Mouse (Mus musculus) skeletal muscle tissue, adult 2 months (tissue): Measurements from ENCODE around the gene Snx25.
A peak's percentile ranks its signal among the peaks of the same experiment; 100 is the strongest.

ENCODE experiments used
- DNase-seq: peaks from one replicate; pipeline ENCODE4 v3.0.0-alpha.2; 2012; ENCODE audit warnings: low read depth, low spot score

The Snx25 gene

DNA sequence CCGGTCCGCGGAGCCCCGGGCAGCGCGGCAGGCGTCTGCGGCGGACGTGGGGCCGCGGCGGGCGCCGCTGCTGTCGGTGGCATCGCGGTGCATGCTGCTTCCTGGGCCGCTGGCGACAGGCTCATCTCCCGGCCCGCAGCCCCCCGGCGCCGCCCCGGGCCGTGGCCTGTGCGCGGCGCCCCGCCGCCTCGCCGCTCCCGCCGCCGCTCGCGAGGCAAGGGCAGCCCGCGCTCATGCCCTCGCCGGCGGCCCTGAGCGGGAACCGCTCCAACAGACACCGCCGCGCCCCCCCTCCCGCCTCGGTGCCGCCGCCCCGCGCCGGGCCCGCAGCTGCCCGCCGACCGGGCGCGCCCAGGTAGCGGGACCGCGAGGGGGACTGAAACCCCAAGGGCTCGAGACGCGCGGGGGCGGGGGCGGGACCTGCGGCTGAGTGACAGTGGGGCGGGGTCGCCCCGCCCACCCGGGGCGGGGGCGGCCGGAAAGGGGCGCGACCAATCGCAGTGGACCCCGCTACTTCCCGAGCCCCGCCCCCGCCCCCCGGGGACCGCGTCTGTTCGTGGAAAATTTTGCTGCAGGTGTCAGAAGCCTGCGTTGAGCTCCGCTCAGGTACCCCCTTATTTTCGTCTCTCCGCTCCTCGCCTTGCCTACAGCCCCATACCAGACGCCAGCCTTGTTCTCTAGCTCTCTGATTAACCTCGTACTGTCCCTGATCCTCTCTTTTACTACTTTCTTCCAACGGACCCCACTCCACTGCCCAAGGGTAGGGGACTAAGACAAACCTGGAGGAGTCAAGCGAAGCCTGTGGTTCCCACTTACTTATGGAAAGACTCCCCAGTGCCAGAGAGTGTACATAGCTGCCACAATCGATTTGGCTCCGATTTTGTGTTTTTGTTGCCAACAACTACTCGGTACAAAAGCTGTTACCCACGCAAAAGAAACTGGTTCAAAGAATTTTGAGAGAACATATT is at the start of gene Snx25:
Gene Snx25, minus strand, starts transcription at position 96 of the 968 bp plus-strand sequence.
- peak; percentile 73 for DNase-seq

DNA sequence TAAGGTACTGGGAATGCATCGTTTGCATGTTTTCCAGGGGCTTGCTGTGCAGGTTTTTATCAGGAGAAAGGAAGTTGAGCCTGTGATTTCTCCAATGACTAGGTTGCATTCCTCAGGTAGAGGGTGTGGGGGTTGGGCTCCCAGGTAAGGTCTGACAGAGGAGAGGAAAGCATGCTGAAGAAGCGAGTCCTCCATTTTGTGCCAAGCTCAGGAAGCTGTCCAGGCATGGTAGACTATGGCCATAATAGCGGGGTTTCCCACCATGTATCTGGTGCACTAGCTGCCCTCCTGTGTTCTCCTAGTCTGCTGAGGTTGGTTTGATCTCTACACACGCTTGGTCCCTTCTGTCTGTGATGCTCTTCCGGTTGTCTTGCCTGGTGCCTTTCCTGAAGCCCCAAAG is 45.7 kb upstream of the Snx25 start:
- no peak for DNase-seq

DNA sequence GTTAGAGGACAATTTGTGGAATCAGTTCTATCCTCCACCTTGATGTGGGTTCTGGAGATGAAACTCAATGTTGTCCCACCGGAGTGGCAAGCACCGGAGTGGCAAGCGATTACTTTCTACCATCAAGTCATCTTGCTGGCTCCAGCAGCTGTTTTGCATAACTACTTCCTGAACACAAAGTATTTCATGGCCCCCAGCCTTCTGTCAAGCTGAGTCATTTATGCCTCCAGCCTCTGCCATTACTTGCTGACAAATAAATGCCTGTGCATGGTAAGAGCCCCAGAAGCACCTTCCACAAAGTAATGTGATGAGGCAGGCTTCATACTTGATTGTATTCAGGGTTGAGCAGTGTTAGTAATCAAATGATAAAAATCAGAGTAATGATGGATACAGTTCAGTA is 44.9 kb upstream of the Snx25 start:
- no peak for DNase-seq

DNA sequence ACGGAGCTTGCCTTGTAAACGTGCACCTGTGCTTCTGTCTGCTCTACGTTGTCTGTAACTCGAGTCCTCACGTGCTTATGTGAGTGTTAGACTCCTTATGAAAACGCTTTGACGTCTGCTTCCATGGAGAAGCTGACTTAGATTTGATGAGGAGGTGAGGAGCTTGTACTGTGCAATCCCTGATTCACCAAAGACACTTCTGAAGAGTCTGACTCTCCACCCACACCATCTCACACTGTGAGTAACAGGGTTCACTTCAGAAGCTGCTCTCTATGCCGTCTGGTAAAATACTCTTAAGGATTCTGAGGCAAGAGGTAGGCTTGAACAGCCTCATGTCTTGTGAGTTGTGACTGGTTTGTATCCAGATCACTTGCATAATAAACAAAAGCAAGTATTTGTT is 41.1 kb upstream of the Snx25 start:
- DNase-seq = no peak

DNA sequence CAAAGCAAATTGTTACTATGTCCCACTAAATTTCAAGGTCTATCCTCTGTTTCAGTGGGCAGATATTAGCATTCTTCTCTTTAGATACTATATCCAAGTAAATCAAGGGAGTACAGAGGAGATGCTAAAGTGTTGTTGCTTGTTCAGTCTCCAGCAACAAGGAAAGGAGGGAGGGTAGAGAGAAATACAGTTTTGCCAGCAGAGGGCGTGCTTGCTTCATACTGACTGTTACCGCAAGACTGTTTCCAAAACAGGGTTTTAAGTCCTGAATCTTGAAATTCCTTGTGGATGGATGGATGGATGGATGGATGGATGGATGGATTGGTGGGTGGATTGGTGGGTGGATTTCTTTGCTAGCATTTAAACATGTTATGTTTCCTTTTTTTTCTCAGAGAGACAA is 33.4 kb upstream of the Snx25 start:
- no peak for DNase-seq

DNA sequence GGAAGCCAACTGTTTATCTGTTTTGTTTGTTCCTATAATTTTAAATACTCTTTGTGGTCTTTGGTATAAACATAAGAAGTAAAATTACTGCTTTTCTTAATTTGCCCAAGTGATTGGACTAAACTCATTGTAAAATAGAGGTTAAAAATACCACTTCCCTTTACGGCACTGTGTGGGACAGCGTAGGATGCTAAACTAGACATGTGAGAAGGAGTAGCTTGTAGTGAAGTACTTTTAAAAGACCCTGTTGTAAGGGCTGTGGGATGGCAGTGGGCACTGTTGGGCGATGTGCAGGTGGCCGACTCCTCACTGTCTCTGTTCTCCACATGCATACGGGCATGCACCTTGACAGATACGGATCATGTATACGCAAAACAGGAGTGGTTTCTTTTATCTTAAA is 28.2 kb upstream of the Snx25 start:
- no peak for DNase-seq

DNA sequence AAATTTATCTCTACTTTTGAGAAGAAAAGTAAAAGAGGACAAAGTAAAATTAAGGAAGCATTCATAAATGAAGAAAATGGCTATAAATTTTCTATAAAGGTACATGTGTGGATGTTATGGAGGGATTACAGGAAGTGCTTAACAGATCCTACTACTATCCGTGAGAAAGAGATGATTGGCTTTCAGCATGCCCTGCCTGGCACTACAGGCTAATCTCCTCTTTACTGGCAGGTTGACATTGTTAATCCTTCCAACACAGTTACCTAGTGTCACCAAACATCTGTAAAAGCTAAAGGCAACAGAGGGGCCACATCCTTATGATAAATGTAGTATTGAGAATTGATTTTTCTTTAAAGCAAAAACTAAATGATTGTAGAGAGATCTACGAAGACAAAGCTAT is 21.7 kb upstream of the Snx25 start:
- no peak for DNase-seq

DNA sequence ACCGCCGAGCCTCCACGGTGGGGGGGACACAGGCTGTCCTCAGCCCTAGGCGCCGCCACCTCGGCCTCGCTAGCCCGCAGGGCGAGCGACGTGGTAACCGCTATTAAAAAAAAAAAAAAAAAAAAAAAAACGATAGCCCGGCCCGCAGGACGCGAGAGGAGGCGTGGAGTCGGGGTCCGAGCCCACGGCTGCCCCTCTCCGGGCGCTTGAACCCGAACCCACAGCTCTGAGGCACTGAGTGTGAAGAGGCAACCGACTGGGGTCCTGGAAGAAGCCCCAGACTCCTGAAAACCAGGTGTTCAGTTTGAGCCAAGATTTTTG is 11.9 kb upstream of the Snx25 start:
- no peak for DNase-seq

DNA sequence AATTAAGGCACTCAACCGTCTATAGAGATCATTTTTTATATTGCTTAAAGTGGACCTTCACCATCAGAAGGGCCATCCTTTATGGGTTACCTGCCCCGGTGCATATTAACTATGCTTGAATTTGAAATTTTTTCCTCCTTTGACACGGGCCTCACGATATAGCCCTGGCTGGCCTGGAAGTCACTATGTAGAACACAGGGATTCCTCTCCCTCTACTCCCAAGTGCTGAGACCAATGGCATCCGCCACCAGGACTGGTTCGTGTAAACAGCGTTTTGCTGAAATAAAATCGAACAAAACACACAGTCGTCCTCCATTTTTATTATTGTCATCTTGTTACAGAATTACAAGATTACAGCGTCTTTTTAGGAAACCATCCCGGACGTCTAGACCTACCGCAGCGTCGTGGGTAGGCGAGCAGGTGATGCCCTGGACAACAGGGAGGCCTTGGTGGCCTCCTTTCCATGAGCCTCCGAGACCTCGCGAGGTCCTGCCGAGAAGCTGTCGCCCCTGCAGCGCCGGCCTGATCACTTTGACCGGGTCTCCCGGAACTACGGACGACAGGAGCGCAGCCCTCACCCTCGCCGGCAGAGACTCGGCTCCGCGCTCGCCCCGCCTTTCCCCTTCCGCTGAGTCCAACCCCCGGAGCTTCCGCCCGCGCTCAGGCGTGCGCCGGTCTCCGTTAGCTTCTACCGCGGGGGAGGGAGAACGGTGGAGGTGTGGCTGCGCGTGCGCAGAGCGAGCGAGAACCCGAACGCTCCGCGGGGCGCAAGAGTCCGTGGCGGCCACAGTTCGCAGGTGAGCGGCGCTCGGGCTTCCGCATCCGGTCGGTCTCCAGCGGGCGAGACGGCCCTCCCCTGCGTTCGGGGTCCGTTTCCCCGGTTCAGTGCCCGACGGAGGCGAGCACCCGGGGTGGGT is 11.3 kb upstream of the Snx25 start:
- DNase-seq = peak; percentile 96

DNA sequence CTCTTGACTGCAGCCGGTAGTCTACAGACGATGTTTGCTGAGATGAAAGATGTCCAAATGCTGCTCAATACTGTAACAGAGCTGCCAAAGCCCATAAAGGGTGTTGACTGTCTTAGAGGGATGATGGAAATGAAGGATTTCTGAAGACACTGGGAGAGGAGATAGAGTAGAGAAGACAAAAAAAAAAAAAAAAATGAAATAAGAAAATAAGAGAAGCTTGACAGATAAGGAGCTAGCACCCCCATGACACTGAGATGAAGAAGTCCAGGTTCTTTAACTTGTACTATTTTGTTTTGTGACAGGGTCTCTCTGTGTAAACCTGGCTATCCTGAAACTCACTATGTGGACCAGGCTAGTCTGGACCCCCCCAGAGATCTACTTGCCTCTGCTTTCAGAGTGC is 1.1 kb upstream of the Snx25 start:
- no peak for DNase-seq

DNA sequence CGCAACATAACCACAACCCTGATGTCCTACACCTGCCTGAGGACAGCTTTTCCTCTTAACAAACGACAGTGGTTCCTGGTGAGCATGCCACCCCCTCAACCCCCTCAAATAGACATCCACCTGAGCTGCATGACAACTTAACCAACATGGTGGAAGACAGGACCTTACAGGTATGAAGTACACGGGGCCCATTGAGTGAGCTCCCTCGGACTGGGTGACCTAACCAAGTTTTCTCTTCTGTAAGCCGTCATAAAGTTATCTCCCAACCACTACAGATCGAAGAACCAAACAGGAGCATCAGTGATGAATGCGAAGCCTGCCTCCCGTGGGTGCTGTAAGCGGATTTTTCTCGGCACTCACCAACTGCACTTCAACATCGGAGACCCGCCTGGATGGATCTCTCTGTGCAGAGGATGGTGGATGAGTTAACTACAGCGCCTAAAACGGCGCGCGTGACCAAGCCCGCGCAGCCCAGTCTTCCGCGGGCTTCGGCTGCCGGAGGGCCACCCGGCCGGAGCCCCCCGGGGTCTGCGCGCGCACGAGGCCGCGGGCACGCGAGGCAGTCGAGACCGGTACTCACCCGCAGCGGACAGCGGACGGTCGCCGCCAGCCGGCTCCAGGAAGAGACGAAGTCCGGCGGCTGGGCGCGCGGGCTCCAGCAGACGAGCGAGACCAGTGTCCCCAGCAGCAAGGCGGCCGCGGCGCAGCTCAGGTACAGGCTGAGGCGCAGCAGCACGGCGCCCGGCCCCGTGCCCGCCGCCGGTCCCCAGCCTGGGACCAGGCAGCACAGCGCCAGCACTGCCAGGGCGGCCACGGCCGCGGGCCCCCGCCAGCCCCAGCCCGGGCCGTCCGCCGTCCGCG is 527 bp downstream of the Snx25 start, which contains the start of gene Cfap97:
Gene Cfap97, plus strand, starts transcription at position 570 of the 861 bp plus-strand sequence.
- DNase-seq = no peak

DNA sequence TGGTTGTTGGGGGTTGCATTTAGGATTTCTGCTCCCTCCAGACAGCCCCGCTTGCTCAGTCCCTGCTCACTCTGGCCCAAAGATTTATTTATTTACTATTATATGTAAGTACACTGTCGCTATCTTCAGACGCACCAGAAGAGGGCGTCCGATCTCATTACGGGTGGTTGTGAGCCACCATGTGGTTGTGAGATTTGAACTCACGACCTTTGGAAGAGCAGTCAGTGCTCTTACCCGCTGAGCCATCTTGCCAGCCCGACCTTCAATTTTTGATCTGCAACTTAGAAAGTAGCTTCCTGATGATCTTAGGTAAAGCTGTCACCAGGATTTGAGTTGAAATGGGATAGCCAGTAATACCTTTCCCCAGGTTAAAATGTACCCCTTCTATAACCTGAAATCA is 2.2 kb downstream of the Snx25 start:
- no peak for DNase-seq

DNA sequence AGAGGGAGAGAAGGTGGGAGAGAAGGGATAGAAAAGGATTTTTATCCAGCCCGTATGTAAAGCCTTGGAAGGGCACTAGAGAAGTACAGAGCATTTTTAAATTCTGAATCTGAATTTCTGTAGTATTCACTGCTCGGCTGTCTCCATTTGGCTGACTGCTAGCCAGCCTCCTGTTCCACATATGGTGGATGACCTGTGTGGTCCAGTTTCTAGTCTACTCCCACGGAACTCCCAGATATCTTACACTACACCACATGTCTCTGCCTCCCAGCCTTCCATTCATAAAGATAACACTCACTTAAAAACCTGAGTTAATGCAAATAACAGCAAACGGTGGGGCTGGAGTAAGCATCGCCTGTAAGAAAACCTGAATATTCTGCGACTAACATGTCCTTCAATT is 2.7 kb downstream of the Snx25 start:
- no peak for DNase-seq

DNA sequence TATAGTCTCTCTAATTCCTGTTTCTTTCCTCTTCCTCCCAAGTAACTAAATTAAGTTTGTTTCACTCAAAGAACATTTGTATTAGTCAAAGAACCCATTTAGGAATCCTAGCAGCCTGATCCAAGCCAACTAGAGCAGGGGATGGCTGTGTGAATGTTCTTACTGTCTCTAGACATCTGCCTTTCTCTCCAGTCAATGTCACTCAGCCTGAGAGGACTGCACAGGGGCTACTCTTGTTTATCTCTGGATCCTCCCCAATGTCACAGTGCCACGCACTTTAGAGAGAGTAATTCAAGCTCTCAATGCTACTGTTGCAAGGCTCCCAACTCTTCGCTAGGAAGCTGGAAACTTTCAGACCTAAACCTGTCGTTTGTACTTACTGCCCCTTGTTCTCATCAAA is 5.8 kb downstream of the Snx25 start:
- DNase-seq = no peak

DNA sequence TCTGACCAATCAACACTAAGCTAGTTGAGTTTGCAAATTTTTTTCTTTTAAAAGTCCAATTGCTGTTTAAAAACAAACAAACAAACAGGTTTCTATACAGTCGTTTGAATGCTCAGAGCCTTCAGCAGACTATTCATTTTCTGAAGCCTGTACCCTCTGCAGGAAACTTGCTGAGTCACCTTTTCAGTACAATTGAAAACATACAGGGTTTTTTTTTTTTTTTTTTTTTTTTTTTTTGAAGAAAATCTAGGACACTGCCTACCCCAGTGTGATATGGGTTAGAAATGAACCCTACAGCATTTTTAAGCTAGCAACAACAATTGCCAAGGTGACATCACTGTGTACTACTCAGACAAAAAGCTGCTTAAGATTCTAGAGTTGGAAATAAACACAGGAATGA is 8.0 kb downstream of the Snx25 start:
- DNase-seq = no peak

DNA sequence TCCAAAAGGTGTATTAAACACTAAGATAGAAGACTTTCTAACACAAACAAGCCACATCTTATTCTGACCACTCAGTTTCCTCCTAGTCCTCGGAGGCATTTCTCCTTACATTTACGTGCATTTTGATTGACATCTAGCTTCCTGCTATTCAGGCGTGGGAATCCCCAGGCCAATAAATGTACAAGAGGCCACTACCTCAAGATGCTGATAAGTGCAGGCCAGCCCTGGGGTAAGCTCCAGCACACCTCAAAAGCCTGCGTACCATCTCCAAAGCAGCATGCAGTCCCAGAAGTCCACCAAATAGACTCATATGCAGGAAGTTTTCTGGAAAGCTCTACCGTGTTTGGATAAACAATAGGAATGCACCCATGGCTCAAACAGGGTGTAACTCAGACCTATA is 8.5 kb downstream of the Snx25 start:
- no peak for DNase-seq

DNA sequence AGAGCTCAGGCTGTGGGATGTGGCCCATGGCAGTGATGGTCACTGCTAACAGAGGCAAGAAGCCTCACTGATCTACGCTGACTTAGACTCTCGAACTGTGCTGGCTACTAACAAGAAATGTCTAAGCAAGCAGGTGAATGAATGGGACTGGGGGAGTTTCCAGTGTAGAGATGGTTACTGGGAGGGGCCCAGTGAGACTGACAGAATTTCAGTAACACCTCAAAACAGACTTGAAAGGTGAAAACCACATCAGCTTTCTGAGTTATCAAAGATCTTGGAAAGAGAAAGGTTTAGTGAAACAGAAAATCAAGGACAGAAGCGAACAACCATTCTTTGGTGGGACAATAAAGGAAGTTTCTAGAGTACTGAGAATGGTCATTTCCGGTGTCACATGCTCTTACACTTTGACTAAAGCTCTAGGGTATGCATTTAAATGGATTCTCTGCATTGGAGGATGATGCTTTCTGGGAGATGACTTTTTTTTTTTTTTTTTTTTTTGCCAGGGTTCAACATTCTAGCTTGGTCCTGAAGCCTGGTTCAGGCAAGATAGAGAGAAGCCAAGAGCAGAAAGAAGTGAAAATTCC is 9.4 kb downstream of the Snx25 start:
- DNase-seq = no peak

DNA sequence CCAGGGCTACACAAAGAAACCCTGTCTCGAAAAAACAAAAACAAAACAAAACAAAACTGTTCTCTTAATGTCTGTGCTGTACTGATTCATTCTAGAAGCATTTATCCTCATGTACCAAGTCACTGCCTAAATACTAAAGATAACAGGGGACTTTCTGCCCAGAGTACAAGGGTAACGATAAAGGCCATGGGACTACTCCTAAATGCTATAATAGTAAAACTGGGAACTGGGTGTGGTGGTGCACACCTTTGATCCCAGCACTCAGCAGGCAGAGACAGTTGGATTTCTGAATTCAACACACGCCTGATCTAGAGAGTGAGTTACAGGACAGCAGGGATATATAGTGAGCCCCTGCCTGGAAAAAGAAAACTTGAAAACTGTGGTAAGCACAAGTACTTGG is 10.3 kb downstream of the Snx25 start:
- DNase-seq = no peak

DNA sequence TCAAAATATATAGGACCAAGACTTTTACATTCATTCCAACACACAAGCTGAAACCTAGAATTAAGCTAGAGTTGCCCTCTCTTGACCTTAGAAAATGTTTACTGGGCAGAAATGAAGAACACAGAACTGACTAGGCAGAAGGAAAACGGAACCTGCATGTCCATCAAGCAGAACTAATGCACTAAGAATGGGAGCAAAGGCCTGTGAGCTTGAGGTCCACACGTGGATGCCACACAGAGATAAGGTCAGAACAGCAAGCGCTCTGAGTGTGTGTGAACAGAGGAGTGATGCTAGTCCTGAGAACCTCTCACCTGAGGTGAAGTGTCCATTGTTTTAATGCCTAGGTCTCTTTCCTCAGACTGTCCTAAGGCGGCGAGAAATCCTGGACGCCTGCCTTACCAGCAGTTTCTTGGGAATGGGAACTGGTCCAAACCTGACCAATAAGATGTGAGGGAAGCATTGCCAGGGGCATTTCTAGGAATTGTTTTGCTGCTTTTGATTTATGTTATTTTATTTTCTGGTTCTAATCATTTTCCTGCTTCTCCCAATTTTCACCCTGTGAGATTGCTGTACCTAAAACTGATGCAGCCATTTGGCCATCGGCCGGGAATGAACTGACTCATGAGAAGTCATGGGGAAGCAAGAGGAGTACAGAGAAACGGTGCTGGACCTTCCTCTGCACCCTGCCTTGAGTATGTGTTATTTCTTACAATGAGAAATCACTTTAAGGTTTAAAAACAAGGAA is 11.4 kb downstream of the Snx25 start:
- no peak for DNase-seq

DNA sequence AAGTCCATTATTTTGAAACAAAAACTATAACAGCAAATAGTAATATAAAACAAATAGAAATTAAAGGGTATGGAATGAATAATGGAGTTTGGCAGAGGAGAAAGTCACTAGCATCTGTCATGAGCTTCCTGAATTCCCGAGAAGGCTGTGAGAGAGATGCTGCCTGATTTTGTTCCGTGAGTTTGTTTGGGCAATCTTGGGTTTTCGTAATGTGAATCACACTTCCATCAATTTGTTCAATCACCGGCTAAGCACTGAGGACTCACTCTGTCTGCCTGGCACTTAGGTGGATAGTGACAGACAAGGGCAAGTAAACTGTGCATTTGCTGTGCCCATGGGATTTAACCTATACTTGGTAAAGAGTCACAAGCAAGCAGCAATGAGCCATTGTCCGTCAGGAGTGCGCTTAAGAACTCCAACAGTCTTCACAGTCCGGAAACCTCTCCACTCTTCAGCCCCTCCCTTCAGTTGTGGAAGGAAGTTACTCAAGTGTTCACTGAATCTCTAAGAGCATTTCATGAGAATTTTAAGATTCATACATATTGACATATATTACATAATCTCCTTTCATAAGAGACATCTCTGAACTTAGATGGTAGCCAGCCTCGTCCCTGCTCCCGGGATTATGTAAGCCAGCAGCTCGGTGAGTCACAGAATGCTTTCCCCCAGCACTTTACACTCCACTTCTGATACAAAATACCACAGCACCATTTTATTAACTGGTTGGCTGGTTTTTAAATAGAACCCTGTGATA is 13.9 kb downstream of the Snx25 start:
- no peak for DNase-seq
